Mouse (Mus musculus) heart, postnatal 10 days (tissue): ENCODE results near the gene Crybb3. TPM values are rescaled to one million over a fixed set of nuclear protein-coding genes. Genes with fewer than 3 reads are reported as not detected.

Experiments
- DNase-seq, 2 experiments: peaks; one replicate each; pipeline ENCODE4 v3.0.0; 2021
- intact Hi-C: fragments of 180-260 bp; cut with DNase I; formaldehyde crosslinking; loops from one replicate; pipeline ENCODE4 v1.15.1; 2025
- total RNA-seq, 2 experiments: library from RNA; stranded (reverse); gene quantifications; 2 replicates each; pipeline ENCODE4 v1.2.3; 2021

Crybb3 gene
- total RNA-seq, 2 experiments from 2014 or later, result 2.0 to 2.1 TPM

DNA sequence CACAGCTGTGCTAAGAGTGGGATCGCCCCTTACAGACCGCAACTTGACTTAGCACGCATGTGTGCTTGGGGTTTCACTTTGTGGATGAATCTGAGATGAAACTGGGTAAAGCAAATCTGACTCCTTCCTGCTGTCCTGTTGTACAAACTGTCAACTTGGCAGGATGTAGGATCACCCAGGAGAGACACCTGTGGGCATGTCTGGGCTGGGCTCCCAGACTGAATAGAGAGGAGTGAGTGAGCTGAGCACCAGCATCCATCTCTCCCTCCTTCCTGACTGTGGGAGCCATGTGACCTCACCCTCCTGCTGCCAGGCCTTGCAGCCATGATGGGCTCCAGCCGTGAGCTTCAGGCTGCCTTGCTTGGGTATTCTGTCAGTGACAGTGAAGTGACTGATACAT, 24.1 kb upstream of the Crybb3 start:
- intact Hi-C loops, result no loop called here
- no peak for DNase-seq

DNA sequence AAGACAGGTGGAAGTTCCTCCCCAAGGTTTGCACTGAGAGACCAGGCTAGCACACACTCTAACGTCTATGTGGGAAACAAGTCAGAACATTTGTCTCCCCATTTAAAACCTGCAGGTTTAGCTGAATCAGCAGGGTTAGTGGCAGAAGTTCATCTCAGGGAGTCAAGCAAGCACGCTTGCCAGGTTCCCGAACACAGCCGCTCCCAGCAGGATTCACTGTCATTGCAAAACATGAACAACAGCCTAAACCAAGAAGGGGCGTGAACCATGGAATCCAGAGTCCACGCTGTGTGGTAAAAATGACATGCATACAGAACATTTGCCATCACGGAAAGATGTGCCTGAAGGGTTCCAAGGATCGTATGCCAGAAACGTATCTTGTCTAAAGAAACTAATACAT, 23.7 kb upstream of the Crybb3 start:
- DNase-seq, result no peak

GRCm38 (mm10) chr5:113102455-113102854, 21.1 kb upstream of the Crybb3 start:
- intact Hi-C loops, result loop anchor here (5.0 kb wide), 1 partner anchor 35 kb away; no protein-coding TSS in a partner anchor
- DNase-seq, result no peak

More for the DNA sequence above, 23.7 kb upstream of the Crybb3 start:
- intact Hi-C loops, result no loop called here

GRCm38 (mm10) chr5:113101457-113101856, 20.1 kb upstream of the Crybb3 start:
- no peak for DNase-seq
- intact Hi-C loops, result loop anchor here (5.0 kb wide), 1 partner anchor 36 kb away; no protein-coding TSS in a partner anchor

DNA sequence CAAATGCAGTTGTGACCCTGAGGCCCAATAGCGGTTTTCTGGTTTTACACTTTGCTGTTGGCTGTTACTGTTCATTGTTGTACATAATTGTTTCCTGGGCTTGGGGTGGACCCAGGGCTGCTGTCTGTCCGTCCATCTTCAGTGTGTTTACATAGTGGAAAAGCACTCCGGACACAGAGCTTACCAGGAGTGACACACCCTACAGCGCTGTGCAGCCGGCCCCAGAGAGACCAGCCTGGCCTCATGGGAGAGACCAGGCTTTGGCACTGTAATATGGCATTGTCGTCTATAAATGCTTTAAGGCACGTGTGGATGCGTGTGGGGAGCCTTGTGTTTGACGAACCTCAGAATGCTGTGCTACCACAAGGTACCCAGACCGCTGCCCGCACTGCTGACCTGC, 19.0 kb upstream of the Crybb3 start:
- no peak for DNase-seq
- intact Hi-C loops, result loop anchor here (5.0 kb wide), 1 partner anchor 37 kb away; no protein-coding TSS in a partner anchor

DNA sequence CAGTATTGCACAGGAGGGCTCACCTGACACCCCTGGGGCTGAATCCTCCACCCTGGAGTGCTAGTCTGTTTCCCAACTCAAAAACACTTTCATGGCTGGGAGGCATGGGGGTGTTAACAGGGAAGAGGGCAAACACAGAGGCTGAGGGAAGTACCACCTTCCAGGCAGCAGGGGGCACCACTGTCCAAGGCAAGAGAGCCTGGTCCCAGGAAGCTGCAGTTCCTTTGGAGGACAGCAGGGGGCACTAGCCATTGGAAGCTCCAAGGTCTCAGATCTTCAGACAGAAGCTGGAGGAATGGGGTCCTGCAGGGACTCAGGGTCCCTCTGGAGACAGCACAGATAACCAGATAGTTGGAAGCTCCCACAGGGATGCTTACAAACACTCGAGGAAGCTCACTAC, 18.2 kb upstream of the Crybb3 start:
- DNase-seq, result peak; percentile 90 to 96
- intact Hi-C loops, result loop anchor here (1.0 to 2.0 kb wide), 3 partner anchors 56 to 127 kb away; partner anchors contain the start of gene Tmem211

- DNase-seq, result no peak
- intact Hi-C loops, result no loop called here
Observed at GRCm38 (mm10) chr5:113097551-113097950, 16.2 kb upstream of the Crybb3 start.

GRCm38 (mm10) chr5:113095456-113095855, 14.1 kb upstream of the Crybb3 start:
- intact Hi-C loops, result no loop called here

GRCm38 (mm10) chr5:113092406-113092805, 11.0 kb upstream of the Crybb3 start:
- intact Hi-C loops, result no loop called here
- no peak for DNase-seq

More at GRCm38 (mm10) chr5:113095456-113095855, 14.1 kb upstream of the Crybb3 start:
- no peak for DNase-seq

GRCm38 (mm10) chr5:113091162-113091561, 9.8 kb upstream of the Crybb3 start:
- intact Hi-C loops, result no loop called here
- DNase-seq, result peak; percentile 50 to 72

GRCm38 (mm10) chr5:113090750-113091149, 9.4 kb upstream of the Crybb3 start:
- intact Hi-C loops, result no loop called here
- DNase-seq, result no peak

- intact Hi-C loops, result no loop called here
Observed at GRCm38 (mm10) chr5:113090077-113090690, 8.8 kb upstream of the Crybb3 start.

DNA sequence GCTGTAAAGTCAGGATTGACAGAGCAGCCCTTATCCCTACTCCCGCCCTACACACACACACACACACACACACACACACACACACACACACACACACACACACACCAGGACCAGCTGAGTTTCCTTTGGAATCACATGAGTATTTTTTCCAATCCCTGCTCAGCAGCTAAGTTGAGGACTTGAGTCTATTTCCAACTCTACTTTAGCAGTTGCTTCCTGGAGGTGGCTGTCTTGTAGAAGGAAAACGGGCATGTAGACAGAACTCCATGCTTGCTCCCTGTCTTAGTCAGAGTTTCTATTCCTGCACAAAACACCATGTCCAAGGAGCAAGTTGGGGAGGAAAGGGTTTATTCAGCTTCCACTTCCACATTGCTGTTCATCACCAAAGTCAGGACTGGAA, 6.1 kb upstream of the Crybb3 start:
- intact Hi-C loops, result no loop called here
- DNase-seq, result no peak

More at GRCm38 (mm10) chr5:113090077-113090690, 8.8 kb upstream of the Crybb3 start:
- DNase-seq, result no peak

DNA sequence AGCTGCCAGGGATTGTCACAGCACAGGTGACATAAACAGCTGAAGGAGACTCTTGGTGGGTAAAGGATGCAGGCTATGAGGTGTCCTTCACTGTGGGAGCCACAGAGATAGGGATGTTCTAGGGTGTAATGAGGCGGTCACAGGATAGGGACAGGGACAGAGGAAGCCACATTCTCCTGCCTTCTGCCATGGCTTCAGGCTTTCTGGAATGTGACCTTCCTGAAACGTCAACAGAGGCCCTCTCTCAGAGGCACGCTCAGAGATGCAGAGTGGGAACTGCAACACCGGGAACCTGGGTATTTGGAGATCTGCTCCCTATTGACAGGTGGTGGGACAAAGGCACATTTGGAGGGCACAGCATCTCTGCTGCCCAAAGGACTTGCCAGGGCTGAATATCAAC, 5.6 kb upstream of the Crybb3 start:
- intact Hi-C loops, result no loop called here
- no peak for DNase-seq

GRCm38 (mm10) chr5:113086439-113086838, 5.1 kb upstream of the Crybb3 start:
- intact Hi-C loops, result no loop called here
- no peak for DNase-seq

GRCm38 (mm10) chr5:113085931-113086330, 4.5 kb upstream of the Crybb3 start:
- intact Hi-C loops, result no loop called here
- no peak for DNase-seq

GRCm38 (mm10) chr5:113084309-113084708, 2.9 kb upstream of the Crybb3 start:
- DNase-seq, result no peak
- intact Hi-C loops, result no loop called here

DNA sequence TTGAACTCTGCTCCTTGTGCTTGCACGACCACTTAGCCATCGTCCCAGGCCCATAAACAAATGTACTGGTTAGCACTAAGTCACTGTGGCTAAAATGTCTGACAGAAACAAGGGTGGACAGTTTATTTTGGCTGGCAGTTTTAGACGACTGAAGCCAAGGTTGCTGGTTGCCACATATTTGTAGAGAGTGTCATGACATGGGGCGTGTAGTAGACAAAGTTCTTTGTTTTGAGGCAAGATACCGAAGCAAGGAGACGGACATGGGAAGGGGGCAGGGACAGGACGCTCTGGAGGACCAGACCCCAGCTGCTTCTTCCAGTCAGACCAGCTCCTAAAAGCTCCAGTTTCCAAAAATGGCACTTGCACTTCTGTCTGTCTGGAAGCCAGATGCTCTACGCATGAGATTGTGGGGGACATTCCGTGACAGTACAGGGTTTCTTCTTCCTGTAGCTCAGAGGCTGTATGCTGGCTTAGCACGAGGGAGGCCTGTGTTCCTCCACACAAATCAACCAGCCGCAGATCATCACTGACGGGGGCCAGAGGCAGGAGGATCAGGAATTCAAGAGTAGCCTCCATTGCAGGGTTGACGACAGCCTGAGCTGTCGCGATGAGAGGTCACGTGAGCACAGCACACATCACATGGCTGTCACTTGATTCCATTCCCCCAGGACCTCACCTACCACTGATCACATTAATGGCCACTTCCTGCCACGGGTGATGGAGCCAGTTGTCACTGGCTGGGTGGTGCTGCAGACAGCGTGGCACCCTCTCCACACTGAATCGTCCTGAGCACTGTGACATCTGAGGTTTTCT, 1.2 kb upstream of the Crybb3 start:
- DNase-seq, result peak; percentile 35 to 56
- intact Hi-C loops, result no loop called here

DNA sequence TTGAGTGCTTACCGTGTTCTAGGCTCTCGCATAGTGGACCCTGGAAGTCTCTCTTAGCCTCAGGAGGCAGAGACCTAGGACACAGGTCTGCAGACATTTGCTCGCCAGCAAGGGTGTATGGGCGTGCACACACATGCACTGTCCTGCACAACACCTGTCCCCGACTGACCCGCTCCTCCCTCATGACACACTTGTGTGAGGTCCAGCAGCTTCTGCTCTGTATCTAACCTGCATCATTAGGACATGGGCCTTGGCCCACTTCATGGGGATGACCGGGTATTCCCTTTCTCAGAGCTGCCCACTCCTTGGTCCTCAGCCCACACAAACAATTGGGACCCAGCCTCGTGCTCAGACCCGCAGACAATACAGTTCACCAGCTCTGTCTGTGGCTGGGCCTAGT, 364 bp downstream of the Crybb3 start:
- DNase-seq, result no peak
- intact Hi-C loops, result no loop called here

GRCm38 (mm10) chr5:113079783-113080182, 1.6 kb downstream of the Crybb3 start:
- intact Hi-C loops, result loop anchor here (5.0 kb wide), 1 partner anchor 627 kb away; no protein-coding TSS in a partner anchor
- peak in 1 of 2 experiments; percentile 66 for DNase-seq

- DNase-seq, result no peak
Observed at GRCm38 (mm10) chr5:113078686-113079085, 2.7 kb downstream of the Crybb3 start.

GRCm38 (mm10) chr5:113070017-113070416, 11.4 kb downstream of the Crybb3 start, which contains the start of gene Crybb2:
Gene Crybb2, minus strand, starts transcription at chr5:113070117.
- no peak for DNase-seq
- intact Hi-C loops, result no loop called here

More at GRCm38 (mm10) chr5:113078686-113079085, 2.7 kb downstream of the Crybb3 start:
- intact Hi-C loops, result loop anchor here (5.0 kb wide), 1 partner anchor 626 kb away; no protein-coding TSS in a partner anchor
